Mouse (Mus musculus) adrenal gland, adult 2 months (tissue): Measurements from ENCODE around the gene Amhr2. TPM values are rescaled to one million over a fixed set of nuclear protein-coding genes. Genes with fewer than 3 reads are reported as not detected.

Experiments
- DNase-seq: peaks from one replicate; pipeline ENCODE4 v3.0.0; 2021
- polyA plus RNA-seq: library from polyadenylated mRNA; depleted of rRNA; stranded (reverse); fragments of >200 nt; gene quantifications from 2 replicates; pipeline ENCODE4 v1.2.3, GENCODE M21; 2012; rRNA removed
- total RNA-seq, 2 experiments: library from RNA; stranded (reverse); gene quantifications; 2 replicates each; pipeline ENCODE4 v1.2.3; 2021

Amhr2 gene
- total and polyA plus RNA-seq, 3 experiments, result 1.0 to 2.5 (median 1.6) TPM

- DNase-seq, result peak; percentile 90
Measured at GRCm38 (mm10) chr15:102470605-102471294, 25.6 kb downstream of the Amhr2 start.

DNA sequence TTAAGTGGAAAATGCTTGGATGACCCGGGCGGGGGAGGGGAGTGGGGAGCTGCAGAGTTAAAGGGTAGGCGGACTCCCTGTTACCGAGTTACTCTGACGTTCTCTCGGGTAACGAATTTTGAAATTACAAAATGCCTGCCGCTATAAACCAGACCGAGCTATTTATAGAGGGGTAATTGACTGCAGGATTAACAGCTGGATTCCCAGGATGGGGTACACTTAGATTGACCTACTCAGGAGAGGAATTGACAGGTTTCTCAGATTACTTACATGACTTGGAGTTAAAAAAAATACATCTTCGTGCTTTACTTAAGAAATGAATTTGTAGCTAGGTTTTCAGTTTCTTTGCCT is 26.1 kb downstream of the Amhr2 start:
- DNase-seq, result no peak

GRCm38 (mm10) chr15:102471727-102472126 is 26.6 kb downstream of the Amhr2 start:
- DNase-seq, result no peak

DNA sequence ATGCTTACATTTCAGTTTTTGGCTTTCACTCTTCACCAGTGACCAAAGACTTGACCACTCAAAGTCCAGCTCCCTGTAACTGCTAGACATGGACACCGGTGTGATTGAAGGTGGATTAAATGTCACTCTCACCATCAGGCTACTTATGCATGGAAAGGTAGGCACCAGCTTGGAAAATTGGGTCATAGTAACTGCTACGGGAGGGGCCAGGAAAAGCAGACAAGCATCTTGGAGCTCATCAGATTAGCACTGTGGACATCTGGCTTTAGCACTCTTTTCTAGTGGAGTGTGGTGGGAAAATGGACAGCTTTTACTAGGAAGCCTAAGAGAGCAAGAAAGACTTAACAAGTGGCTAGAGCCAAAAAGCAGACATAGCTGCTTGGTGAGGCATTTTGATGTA is 28.1 kb downstream of the Amhr2 start:
- DNase-seq, result no peak

GRCm38 (mm10) chr15:102474520-102474919 is 29.4 kb downstream of the Amhr2 start:
- DNase-seq, result no peak

DNA sequence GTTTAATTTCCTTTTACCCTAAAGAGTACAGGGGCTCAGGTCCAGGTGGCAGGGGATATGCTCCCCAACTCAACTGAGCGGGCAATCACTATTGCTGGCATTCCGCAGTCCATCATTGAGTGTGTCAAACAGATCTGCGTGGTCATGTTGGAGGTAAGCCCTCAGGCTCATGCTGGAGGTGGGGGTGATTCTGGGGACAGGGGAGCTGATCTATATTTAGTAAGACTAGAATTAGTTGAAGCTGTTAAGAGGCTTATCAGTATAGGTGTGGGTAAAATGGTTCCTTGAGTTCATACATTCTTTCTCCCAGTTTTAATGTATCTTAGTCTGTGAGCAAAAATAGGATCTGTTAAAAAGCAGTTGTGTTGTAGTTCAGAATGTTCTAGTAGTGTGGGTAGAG is 38.0 kb downstream of the Amhr2 start:
- DNase-seq, result no peak

DNA sequence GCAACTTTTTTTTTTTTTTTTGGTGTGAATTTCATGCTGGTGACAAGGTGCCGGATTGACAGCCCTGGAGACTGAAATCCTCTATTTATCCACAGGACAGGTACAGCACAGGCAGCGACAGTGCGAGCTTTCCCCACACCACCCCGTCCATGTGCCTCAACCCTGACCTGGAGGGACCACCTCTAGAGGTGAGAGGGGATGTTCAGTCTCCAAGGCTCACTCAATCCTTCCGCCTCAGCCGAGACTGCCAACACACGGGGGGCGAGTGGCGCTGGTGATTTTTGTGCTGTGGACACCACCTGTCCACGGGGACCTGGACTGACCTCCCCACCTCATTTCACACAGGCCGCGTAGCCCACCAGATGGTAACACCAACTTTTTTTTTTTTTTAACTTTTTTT is 40.7 kb downstream of the Amhr2 start:
- no peak for DNase-seq

DNA sequence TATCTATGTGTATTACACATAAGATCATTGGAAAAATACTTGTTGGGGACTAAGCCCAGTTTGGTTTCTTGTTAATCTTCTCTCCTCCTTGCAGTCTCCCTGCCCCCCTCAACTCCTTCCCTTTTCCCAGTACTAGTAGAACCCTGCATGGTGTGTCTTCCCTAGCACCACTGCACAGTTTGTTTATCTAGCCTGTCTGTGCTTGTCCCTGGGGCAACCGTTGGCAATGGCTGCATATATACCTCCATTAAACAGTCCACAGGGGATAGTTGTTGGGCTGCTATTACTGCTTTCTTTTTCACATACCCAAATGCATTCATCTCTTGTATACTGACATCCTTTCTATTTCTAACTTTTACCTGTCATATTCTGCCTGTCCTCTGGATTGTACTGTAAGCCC is 42.5 kb downstream of the Amhr2 start:
- DNase-seq, result no peak

GRCm38 (mm10) chr15:102498322-102498721 is 53.2 kb downstream of the Amhr2 start:
- no peak for DNase-seq

DNA sequence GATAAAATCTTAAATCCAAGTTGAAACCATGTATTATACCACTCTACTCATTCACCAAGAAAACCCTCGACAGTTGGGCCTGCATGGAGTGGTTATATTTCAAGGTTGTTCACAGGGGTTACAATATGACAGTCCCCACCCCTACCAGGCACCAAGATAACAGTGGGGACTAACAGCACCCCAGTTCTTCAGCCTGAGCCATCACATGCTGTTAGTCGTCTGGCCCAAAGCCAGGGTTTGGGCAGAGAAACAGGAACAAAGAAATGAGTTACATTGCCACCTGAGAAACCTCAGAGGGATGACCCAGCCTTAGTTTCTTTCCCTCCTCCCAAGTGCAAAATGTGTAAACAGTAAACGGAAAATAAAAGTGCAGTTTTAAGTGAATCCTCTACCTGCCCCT is 54.2 kb downstream of the Amhr2 start:
- no peak for DNase-seq

DNA sequence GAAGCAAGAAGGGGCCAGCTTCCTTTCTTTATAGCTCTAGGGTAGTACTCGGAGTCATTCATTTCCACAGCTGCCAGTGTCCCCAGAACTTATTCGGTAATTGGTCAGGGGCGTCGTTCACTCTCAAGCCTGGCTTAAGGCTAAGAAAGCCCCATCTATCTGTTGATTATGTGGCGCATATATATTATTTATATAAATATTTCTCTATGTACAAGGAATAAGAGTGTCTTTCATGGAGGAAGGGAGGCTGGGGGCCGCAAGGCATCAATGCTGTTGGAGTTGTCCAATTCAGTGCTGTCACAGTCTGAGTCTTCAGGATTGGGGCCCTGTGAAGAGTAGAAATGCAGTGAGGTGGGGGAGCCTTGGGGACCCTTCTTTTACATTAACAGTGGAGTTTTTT is 54.7 kb downstream of the Amhr2 start:
- DNase-seq, result no peak

DNA sequence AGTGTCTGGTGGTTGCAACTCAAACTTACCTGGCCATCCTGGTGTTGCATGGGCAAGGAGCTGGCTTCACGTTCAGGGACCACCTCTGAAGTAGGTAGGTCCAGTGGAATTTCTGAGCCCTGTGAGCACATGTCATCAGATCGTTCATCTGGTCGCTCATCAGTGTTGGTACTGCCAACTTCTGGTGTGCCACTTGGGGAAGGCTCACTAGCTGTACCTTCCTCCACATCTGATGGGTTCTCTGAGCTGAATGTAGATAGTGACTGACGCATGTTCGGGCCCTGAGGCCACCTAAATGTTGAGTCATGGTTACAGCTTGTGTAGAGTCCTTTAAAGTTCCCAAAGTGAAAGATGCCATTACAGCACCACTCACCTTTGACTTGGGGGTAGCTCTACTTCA is 55.3 kb downstream of the Amhr2 start:
- no peak for DNase-seq

DNA sequence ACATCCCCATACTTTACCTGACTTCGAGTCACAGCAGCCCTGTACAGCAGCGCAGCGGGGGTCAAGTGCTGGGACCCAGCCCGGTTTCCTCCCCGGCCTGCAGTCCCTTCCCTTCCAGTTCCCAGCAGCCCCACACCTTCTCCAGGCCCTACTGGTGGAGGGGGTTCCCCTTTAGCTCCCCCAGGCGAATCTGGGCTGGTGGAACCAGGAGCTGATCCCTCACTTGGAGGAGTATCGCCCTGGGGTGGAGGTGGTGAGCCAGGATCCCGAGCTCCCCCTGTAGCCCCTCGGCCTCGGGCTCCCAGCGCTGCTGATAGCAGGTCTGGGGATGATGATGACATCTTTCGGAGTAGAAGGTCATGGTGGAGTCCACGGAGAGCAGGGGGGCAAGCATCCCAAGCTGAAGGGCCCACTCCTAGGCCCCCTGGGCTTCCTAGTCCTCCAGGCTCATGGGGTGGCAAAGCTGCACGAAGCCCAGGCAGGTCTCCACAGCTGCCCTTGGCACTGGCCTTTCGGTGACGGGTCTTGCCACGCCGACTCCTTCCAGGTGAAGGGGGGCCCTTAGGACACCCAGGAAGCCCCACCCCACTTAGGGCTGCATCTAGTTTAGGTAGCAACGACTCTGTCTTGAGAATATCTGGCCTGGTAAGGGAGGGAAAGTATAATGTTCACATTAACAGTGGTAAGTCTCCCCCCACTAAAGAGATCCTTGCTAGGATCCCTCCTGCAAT is 56.1 kb downstream of the Amhr2 start:
- no peak for DNase-seq

DNA sequence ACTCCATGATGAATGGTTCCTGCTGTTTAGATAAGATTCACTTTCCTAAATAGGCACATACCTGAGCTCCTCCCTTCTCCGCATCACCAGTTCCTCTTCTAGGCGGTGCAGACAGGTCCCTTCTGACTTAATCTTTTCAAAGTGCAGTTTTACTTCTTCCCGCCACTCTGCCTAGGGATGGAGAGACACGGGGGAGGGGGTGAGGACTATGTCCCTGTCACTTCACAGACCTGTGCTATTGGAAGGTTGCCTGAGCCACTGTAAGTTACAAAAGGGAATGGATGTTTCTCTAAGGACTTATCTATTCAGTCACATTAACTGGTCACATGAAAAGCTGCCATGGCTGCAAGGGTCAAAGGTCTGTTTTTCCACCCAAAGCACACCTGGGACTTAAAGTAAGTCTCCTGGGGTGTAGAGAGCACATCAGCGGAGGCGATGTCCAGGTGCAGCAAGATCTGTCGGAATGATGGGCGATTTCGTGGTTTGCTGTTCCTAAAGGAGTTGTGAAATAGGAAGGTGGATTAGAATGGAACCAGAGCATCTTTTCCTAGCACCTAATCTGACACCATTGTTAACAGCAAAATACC is 57.2 kb downstream of the Amhr2 start:
- DNase-seq, result no peak

- DNase-seq, result no peak
Measured at GRCm38 (mm10) chr15:102503447-102503846, 58.3 kb downstream of the Amhr2 start, which contains the start of gene Gm10337. TSS of gene Gm10337 (plus strand) at chr15:102503722.

Other genes with a start within 250 kb of the Amhr2 start
- 10 to 100 TPM; 48.6 to 60.7 TPM for gene Zfp740, start 242.1 kb upstream of the Amhr2 start, total RNA-seq
- gene Zfp740, start 242.1 kb upstream of the Amhr2 start, polyA plus RNA-seq, result 13.9 and 14.4 TPM in 2 replicates
- gene Csad, start 240.6 kb upstream of the Amhr2 start, total RNA-seq, result 100 to 1,000 TPM in 1 of 2 experiments, 10 to 100 TPM in 1; 71.2 to 106 TPM
- 128 and 216 TPM in 2 replicates for gene Csad, start 240.6 kb upstream of the Amhr2 start, polyA plus RNA-seq
- 1 to 10 TPM; 2.0 to 4.7 TPM for gene Itgb7, start 213.4 kb upstream of the Amhr2 start, total RNA-seq
- 2.3 and 2.4 TPM in 2 replicates for gene Itgb7, start 213.4 kb upstream of the Amhr2 start, polyA plus RNA-seq
- gene Rarg, start 187.8 kb upstream of the Amhr2 start, total RNA-seq, result 10 to 100 TPM; 21.0 to 35.8 TPM
- gene Rarg, start 187.8 kb upstream of the Amhr2 start, polyA plus RNA-seq, result 29.9 and 32.4 TPM in 2 replicates
- not detected for gene Gm9918, start 174.8 kb upstream of the Amhr2 start, total RNA-seq
- 0.47 and 0.87 TPM in 2 replicates for gene Gm9918, start 174.8 kb upstream of the Amhr2 start, polyA plus RNA-seq
- 10 to 100 TPM; 38.2 to 46.3 TPM for gene Mfsd5, start 165.9 kb upstream of the Amhr2 start, total RNA-seq
- 99.6 and 108 TPM in 2 replicates for gene Mfsd5, start 165.9 kb upstream of the Amhr2 start, polyA plus RNA-seq
- gene Espl1, start 149.1 kb upstream of the Amhr2 start, total RNA-seq, result 1 to 10 TPM in 1 of 2 experiments, under 1 TPM in 1; 0.86 to 2.5 TPM
- gene Espl1, start 149.1 kb upstream of the Amhr2 start, polyA plus RNA-seq, result 1.8 and 2.2 TPM in 2 replicates
- gene Pfdn5, start 119.3 kb upstream of the Amhr2 start, total RNA-seq, result 100 to 1,000 TPM; 416 to 441 TPM
- gene Pfdn5, start 119.3 kb upstream of the Amhr2 start, polyA plus RNA-seq, result 19.1 and 19.8 TPM in 2 replicates
- gene Myg1, start 113.7 kb upstream of the Amhr2 start, total RNA-seq, result 10 to 100 TPM; 54.1 to 60.3 TPM
- 73.3 and 77.5 TPM in 2 replicates for gene Myg1, start 113.7 kb upstream of the Amhr2 start, polyA plus RNA-seq
- gene Aaas, start 94.6 kb upstream of the Amhr2 start, total RNA-seq, result 10 to 100 TPM; 16.8 to 18.1 TPM
- gene Aaas, start 94.6 kb upstream of the Amhr2 start, polyA plus RNA-seq, result 44.9 and 46.6 TPM in 2 replicates
- gene Sp7, start 78.2 kb upstream of the Amhr2 start, total RNA-seq, result under 1 TPM; 0.09 to 0.14 TPM
- gene Sp7, start 78.2 kb upstream of the Amhr2 start, polyA plus RNA-seq, result 0.50 and 0.55 TPM in 2 replicates
- 10 to 100 TPM; 71.7 to 72.1 TPM for gene Sp1, start 39.2 kb upstream of the Amhr2 start, total RNA-seq
- gene Sp1, start 39.2 kb upstream of the Amhr2 start, polyA plus RNA-seq, result 8.5 and 11.1 TPM in 2 replicates
- gene Prr13, start 13.7 kb downstream of the Amhr2 start, total RNA-seq, result 100 to 1,000 TPM; 105 to 197 TPM
- gene Prr13, start 13.7 kb downstream of the Amhr2 start, polyA plus RNA-seq, result 213 and 313 TPM in 2 replicates
- 100 to 1,000 TPM; 641 to 760 TPM for gene Pcbp2, start 25.2 kb downstream of the Amhr2 start, total RNA-seq
- 388 and 545 TPM in 2 replicates for gene Pcbp2, start 25.2 kb downstream of the Amhr2 start, polyA plus RNA-seq
- not detected for gene Gm10337, start 58.4 kb downstream of the Amhr2 start, total RNA-seq
- gene Gm10337, start 58.4 kb downstream of the Amhr2 start, polyA plus RNA-seq, result not detected in 2 replicates
- 10 to 100 TPM in 1 of 2 experiments, 1 to 10 TPM in 1; 5.2 to 15.1 TPM for gene Map3k12, start 71.7 kb downstream of the Amhr2 start, total RNA-seq
- 10.6 and 12.0 TPM in 2 replicates for gene Map3k12, start 71.7 kb downstream of the Amhr2 start, polyA plus RNA-seq
- 10 to 100 TPM; 30.5 to 32.5 TPM for gene Tarbp2, start 72.8 kb downstream of the Amhr2 start, total RNA-seq
- gene Tarbp2, start 72.8 kb downstream of the Amhr2 start, polyA plus RNA-seq, result 60.7 and 64.1 TPM in 2 replicates
- gene Npff, start 79.6 kb downstream of the Amhr2 start, total RNA-seq, result 1 to 10 TPM in 1 of 2 experiments, under 1 TPM in 1; 0.62 to 2.1 TPM
- gene Npff, start 79.6 kb downstream of the Amhr2 start, polyA plus RNA-seq, result 2.9 and 4.0 TPM in 2 replicates
- gene Gm28047, start 179.7 kb downstream of the Amhr2 start, total RNA-seq, result 1 to 10 TPM; 1.5 to 3.4 TPM
- 0.10 TPM in 1 of 2 replicates, not detected in the other for gene Gm28047, start 179.7 kb downstream of the Amhr2 start, polyA plus RNA-seq
- gene Atf7, start 180.1 kb downstream of the Amhr2 start, total RNA-seq, result 10 to 100 TPM; 58.5 to 74.4 TPM
- gene Atf7, start 180.1 kb downstream of the Amhr2 start, polyA plus RNA-seq, result 44.0 and 64.5 TPM in 2 replicates
- gene Atp5g2, start 227.0 kb downstream of the Amhr2 start, total RNA-seq, result 10 to 100 TPM; 19.5 to 24.2 TPM
- 415 and 492 TPM in 2 replicates for gene Atp5g2, start 227.0 kb downstream of the Amhr2 start, polyA plus RNA-seq